Mouse (Mus musculus) neural tube, embryonic 13.5 days (tissue): ENCODE data around the gene Cdsn. TPM values are rescaled to one million over a fixed set of nuclear protein-coding genes. Genes with fewer than 3 reads are reported as not detected.

ENCODE experiments used
- ATAC-seq: fragments of 200-750 bp; cut with Nextera tagmentation; 2 replicates; pipeline ENCODE4 v1.8.0; 2017; ENCODE audit warnings: low read depth, mild to moderate bottlenecking, moderate TSS enrichment, moderate library complexity
- H3K27ac ChIP-seq: fragments of 300-500 bp; sonication (generic); replicated peaks from 2 replicates; pipeline ENCODE4 v1.5.1; 2015; ENCODE audit warnings: moderate library complexity, mild to moderate bottlenecking, inconsistent platforms
- H3K27me3 ChIP-seq: fragments of 300-500 bp; sonication (generic); 2 replicates; pipeline ENCODE4 v1.6.1; 2015; ENCODE audit warnings: mild to moderate bottlenecking, inconsistent platforms
- H3K36me3 ChIP-seq: fragments of 300-500 bp; sonication (generic); 2 replicates; pipeline ENCODE4 v1.6.1; 2015; ENCODE audit warnings: mild to moderate bottlenecking, inconsistent platforms
- H3K4me1 ChIP-seq: fragments of 300-500 bp; sonication (generic); replicated peaks from 2 replicates; pipeline ENCODE4 v1.6.1; 2015; ENCODE audit warnings: inconsistent platforms
- H3K4me2 ChIP-seq: fragments of 300-500 bp; sonication (generic); 2 replicates; pipeline ENCODE4 v1.6.1; 2015; ENCODE audit warnings: inconsistent platforms, mild to moderate bottlenecking, moderate library complexity
- H3K4me3 ChIP-seq: fragments of 300-500 bp; sonication (generic); 2 replicates; pipeline ENCODE4 v1.5.1; 2015; ENCODE audit warnings: mild to moderate bottlenecking, inconsistent platforms
- H3K9ac ChIP-seq: fragments of 300-500 bp; sonication (generic); 2 replicates; pipeline ENCODE4 v1.6.1; 2015; ENCODE audit warnings: moderate library complexity, mild to moderate bottlenecking, inconsistent platforms
- H3K9me3 ChIP-seq: fragments of 300-500 bp; sonication (generic); 2 replicates; pipeline ENCODE4 v1.6.1; 2016; ENCODE audit warnings: inconsistent platforms
- WGBS: fragments of 180-500 bp; shearing (Covaris S2); methylation state at CpG from one replicate; pipeline ENCODE4 v1.1.7; 2015; 5-methylcytosine and 5-hydroxymethylcytosine counted together
- polyA plus RNA-seq: library from polyadenylated mRNA; unstranded; fragments of >200 nt; fragmentation: Nextera tagmentation; extraction: Ambion mirVana; gene quantifications from 2 replicates; pipeline ENCODE4 v1.2.1, GENCODE M21; 2015

Gene Cdsn
- polyA plus RNA-seq, 1 experiment from 2014 or later, result not detected

DNA sequence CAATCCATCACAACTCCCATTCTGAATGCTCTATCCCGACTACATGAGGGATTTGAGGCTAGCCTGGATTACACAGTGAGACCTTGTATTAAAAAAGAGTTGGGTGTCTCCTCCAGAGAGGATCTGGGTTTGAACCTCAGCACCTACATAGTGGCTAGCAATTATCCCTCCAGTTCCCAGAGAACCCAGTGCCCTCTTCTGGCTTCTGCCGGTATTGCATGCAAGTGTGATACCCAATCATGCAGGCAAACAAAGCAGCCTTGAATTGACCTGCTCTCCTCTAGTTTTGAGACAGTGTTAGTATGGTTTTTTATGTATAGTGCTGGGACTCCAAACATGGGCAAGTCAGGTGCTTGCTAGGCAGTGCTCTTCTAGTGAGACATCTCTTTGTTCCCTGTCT lies 38.0 kb upstream of the Cdsn start:
- Histone ChIP-seq H3K4me1 (peaks cover 31% of the 10 kb centered on the region), H3K27me3 (peaks cover 8% of the 10 kb centered on the region; the same call in 1 of the 2 replicates)
- no peak for ATAC-seq

DNA sequence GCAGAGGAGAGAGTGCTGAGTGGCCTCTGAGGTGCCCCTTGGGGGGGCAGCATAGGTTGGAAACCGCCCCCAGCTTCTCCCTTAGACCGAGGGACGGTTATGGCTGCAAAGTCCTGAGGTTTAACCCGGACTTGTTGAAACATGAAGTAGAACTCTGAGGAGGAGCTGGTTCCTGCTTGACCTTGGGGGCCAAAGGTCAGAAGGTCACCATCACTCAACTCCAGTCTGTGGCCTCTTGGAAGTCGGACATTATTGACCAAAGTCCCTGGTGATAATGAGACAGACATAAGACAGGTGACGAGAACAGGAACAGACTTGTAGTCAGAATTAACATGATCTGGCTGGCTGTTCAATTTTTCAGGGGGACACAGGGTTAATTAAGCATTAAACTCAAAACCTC lies 37.2 kb upstream of the Cdsn start:
- ATAC-seq, result no peak
- Histone ChIP-seq H3K4me1 (peaks cover 31% of the 10 kb centered on the region), H3K4me3 (0 out of 2 replicates have a peak overlapping the region, but pooled peaks have one; percentile 48), H3K4me2 (peak overlapping the region; percentile 71), H3K36me3 (no peaks in the 10 kb centered on the region), H3K9ac (peak overlapping the region; percentile 67; the same call in 1 of the 2 replicates), H3K27ac (no peak overlapping the region), H3K9me3 (no peaks in the 10 kb centered on the region), H3K27me3 (peaks cover 8% of the 10 kb centered on the region; the same call in 1 of the 2 replicates)
- WGBS, result 42% methylated on average over 6 of the region's 6 CpGs

More for the DNA sequence above, 38.0 kb upstream of the Cdsn start:
- Histone ChIP-seq H3K9me3 (no peaks in the 10 kb centered on the region), H3K9ac (no peak overlapping the region), H3K36me3 (no peaks in the 10 kb centered on the region), H3K27ac (no peak overlapping the region), H3K4me2 (no peak overlapping the region), H3K4me3 (no peak overlapping the region)
- 21% methylated on average over 2 of the region's 2 CpGs for WGBS

GRCm38 (mm10) chr17:35515911-35516640 lies 35.9 kb upstream of the Cdsn start:
- 7% methylated on average over 25 of the region's 25 CpGs for WGBS
- ATAC-seq, result peak; percentile 28
- Histone ChIP-seq H3K9me3 (no peaks in the 10 kb centered on the region), H3K36me3 (no peaks in the 10 kb centered on the region), H3K9ac (peak overlapping the region; percentile 67), H3K27me3 (peaks cover 8% of the 10 kb centered on the region; the same call in 1 of the 2 replicates), H3K27ac (no peak overlapping the region), H3K4me2 (peak overlapping the region; percentile 71), H3K4me1 (peaks cover 31% of the 10 kb centered on the region), H3K4me3 (peak overlapping the region; percentile 48)

DNA sequence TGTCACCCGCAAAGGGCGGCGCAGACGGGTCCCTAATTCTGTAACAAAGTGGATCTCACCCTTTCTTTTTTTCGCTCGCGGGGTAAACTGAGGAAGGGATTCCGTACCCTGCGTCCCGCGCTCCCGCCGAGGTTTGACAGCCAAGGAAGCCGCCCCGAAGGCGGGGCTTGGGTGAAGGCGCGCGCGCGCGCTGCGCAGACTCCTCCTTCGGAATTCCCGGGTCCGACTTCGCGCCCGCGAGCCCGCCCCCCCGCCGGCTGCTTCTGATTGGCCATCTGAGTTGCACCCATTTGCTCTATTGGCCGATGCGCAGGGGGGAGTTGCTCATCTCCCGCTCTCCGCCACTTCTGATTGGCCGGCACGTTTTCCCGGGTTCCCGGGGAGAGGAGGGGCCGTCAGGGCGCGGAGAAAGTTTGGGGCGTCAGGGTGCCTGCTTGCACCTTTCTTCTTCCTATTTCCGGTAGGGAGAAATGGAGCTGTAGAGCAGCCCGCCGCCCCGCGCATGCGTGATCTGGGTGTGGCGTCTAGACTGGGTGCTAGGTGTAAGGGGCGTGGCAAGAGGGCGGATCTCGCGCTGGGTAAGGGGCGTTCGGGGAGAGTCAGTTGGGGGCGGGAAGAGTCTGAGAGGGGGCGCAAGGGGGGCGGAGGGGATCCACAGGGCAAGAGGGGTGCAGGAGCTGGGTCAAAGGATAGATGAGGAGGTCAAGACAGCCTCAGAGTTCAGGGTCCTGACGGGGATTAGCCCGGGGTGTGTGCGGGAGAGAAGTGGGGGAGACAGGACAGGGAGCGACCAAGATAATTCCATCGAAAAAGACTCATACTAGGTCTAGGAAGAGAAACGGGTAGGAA lies 35.1 kb upstream of the Cdsn start, which contains the start of the genes Tcf19 and Cchcr1:
Tcf19 (minus strand) TSS at position 173 of the 849 bp plus-strand sequence.
Cchcr1 (plus strand) TSS at position 449 of the 849 bp plus-strand sequence.
- under 1% methylated on average over 67 of the region's 67 CpGs for WGBS
- no peaks in the 10 kb centered on the region for H3K9me3 ChIP-seq
- ATAC-seq, result peak; percentile 95
- H3K4me1 ChIP-seq, result peaks cover 31% of the 10 kb centered on the region
- peak within 1 kb of the TSS; percentile 71 for H3K4me2 ChIP-seq
- H3K4me3 ChIP-seq, result peak within 1 kb of the TSS; percentile 48
- peaks cover 8% of the 10 kb centered on the region; the same call in 1 of the 2 replicates for H3K27me3 ChIP-seq
- no peaks in the 10 kb centered on the region for H3K36me3 ChIP-seq
- peak within 1 kb of the TSS; percentile 67 for H3K9ac ChIP-seq
- no peak within 1 kb of the TSS for H3K27ac ChIP-seq

GRCm38 (mm10) chr17:35517526-35517925 lies 34.4 kb upstream of the Cdsn start:
- H3K9me3 ChIP-seq, result no peaks in the 10 kb centered on the region
- no peak overlapping the region for H3K27ac ChIP-seq
- H3K4me1 ChIP-seq, result peaks cover 31% of the 10 kb centered on the region
- peak overlapping the region; percentile 48 for H3K4me3 ChIP-seq
- H3K4me2 ChIP-seq, result peak overlapping the region; percentile 71
- peaks cover 8% of the 10 kb centered on the region; the same call in 1 of the 2 replicates for H3K27me3 ChIP-seq
- peak overlapping the region; percentile 58 for H3K9ac ChIP-seq
- no peak for ATAC-seq
- no peaks in the 10 kb centered on the region for H3K36me3 ChIP-seq
- 9% methylated on average over 12 of the region's 12 CpGs for WGBS

DNA sequence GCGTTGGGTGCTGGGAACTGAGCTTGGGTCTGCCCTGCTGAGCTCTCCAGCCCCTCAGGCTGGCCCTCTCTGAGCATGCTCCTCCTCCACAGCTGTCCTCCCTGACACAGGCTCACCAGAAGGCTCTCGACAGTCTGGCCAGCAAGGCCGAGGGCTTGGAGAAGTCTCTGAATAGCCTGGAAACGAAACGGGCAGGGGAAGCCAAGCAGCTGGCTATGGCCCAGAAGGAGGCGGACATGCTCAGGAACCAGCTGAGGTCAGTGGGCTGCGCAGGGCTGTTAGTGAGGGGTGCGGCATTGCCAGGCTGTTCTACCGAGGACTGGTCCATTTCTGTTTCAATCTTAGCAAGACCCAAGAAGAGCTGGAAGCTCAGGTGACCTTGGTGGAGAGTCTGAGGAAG lies 27.6 kb upstream of the Cdsn start:
- no peak for ATAC-seq
- Histone ChIP-seq H3K9ac (no peak overlapping the region), H3K36me3 (peaks cover 24% of the 10 kb centered on the region; the same call in 1 of the 2 replicates), H3K27ac (no peak overlapping the region), H3K4me2 (no peak overlapping the region), H3K4me1 (no peaks in the 10 kb centered on the region), H3K27me3 (no peaks in the 10 kb centered on the region), H3K4me3 (no peak overlapping the region), H3K9me3 (no peaks in the 10 kb centered on the region)
- 87% methylated on average over 9 of the region's 9 CpGs for WGBS

DNA sequence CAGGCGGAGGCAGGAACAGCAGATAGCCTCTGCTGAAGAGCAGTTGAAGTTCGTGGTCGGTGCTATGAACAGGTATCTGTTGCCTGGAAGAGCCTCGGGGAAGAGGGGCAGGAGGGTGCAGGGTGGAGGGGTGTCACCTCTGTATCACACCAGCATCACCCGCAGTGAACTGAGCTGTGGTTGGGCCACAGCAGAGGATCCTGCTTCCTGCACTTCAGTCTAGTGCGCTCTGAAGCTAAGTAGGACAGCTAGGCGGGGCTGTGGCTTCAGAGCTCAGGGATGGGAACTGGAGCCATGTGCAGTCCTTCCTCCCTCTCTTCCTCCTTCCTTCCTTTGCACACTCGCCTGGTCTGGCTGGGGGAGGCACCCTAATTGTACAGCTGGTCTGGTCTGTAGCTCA lies 25.3 kb upstream of the Cdsn start:
- Histone ChIP-seq H3K4me1 (peaks cover 9% of the 10 kb centered on the region; the same call in 1 of the 2 replicates), H3K4me2 (no peak overlapping the region), H3K9me3 (no peaks in the 10 kb centered on the region), H3K9ac (no peak overlapping the region), H3K27me3 (no peaks in the 10 kb centered on the region), H3K4me3 (no peak overlapping the region), H3K27ac (no peak overlapping the region), H3K36me3 (peaks cover 24% of the 10 kb centered on the region; the same call in 1 of the 2 replicates)
- no peak for ATAC-seq
- 83% methylated on average over 8 of the region's 8 CpGs for WGBS

- H3K4me3 ChIP-seq, result no peak overlapping the region
- no peaks in the 10 kb centered on the region for H3K27me3 ChIP-seq
- WGBS, result 14% methylated on average over 3 of the region's 3 CpGs
- H3K9ac ChIP-seq, result no peak overlapping the region
- H3K36me3 ChIP-seq, result peaks cover 8% of the 10 kb centered on the region; the same call in 1 of the 2 replicates
- no peak overlapping the region for H3K4me2 ChIP-seq
- no peak for ATAC-seq
- H3K9me3 ChIP-seq, result no peaks in the 10 kb centered on the region
- H3K4me1 ChIP-seq, result peaks cover 9% of the 10 kb centered on the region; the same call in 1 of the 2 replicates
- H3K27ac ChIP-seq, result no peak overlapping the region
Measured at GRCm38 (mm10) chr17:35532360-35532759, 19.6 kb upstream of the Cdsn start.

- H3K9ac ChIP-seq, result no peak within 1 kb of the TSS
- no peak within 1 kb of the TSS for H3K4me3 ChIP-seq
- H3K27ac ChIP-seq, result no peak within 1 kb of the TSS
- ATAC-seq, result no peak
- peaks cover 9% of the 10 kb centered on the region; the same call in 1 of the 2 replicates for H3K4me1 ChIP-seq
- WGBS, result 47% methylated on average over 7 of the region's 7 CpGs
- H3K36me3 ChIP-seq, result peaks cover 8% of the 10 kb centered on the region; the same call in 1 of the 2 replicates
- no peaks in the 10 kb centered on the region for H3K9me3 ChIP-seq
- no peak within 1 kb of the TSS for H3K4me2 ChIP-seq
- H3K27me3 ChIP-seq, result no peaks in the 10 kb centered on the region
Measured at GRCm38 (mm10) chr17:35532901-35533300, 19.0 kb upstream of the Cdsn start, which contains the start of gene Psors1c2. TSS of gene Psors1c2 (plus strand) at chr17:35533201.

- Histone ChIP-seq H3K27me3 (no peaks in the 10 kb centered on the region), H3K36me3 (no peaks in the 10 kb centered on the region), H3K9me3 (no peaks in the 10 kb centered on the region), H3K9ac (no peak overlapping the region), H3K4me2 (no peak overlapping the region), H3K4me1 (peaks cover 9% of the 10 kb centered on the region; the same call in 1 of the 2 replicates), H3K4me3 (no peak overlapping the region), H3K27ac (no peak overlapping the region)
- ATAC-seq, result peak; percentile 62
- 17% methylated on average over 6 of the region's 6 CpGs for WGBS
Measured at GRCm38 (mm10) chr17:35534343-35534742, 17.6 kb upstream of the Cdsn start.

DNA sequence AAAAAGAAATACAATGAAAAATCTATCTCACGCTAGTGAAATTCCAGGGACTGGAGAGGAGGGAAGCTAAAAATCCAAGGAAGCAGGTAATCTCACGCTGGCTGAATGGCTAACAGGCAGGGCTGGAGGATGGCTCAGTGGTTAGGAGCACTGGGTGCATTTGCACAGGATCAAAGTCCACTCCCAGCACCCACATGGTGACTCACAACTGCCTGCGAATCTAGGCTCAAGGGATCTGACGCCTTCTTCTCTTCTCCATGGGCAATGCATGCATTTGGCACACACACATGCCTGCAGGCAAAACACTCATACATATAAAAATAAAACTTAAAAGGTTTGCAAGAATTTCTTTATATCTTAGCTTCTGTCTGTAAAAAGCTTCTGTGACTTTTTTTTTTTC lies 14.5 kb upstream of the Cdsn start:
- H3K27me3 ChIP-seq, result no peaks in the 10 kb centered on the region
- no peak for ATAC-seq
- no peak overlapping the region for H3K27ac ChIP-seq
- H3K36me3 ChIP-seq, result no peaks in the 10 kb centered on the region
- H3K4me1 ChIP-seq, result no peaks in the 10 kb centered on the region
- 90% methylated on average over 4 of the region's 4 CpGs for WGBS
- H3K4me2 ChIP-seq, result no peak overlapping the region
- H3K4me3 ChIP-seq, result no peak overlapping the region
- H3K9me3 ChIP-seq, result no peaks in the 10 kb centered on the region
- no peak overlapping the region for H3K9ac ChIP-seq

- peaks cover 7% of the 10 kb centered on the region for H3K4me1 ChIP-seq
- 88% methylated on average over 1 of the region's 1 CpGs for WGBS
- no peak overlapping the region for H3K4me2 ChIP-seq
- H3K36me3 ChIP-seq, result no peaks in the 10 kb centered on the region
- H3K9ac ChIP-seq, result no peak overlapping the region
- H3K27me3 ChIP-seq, result no peaks in the 10 kb centered on the region
- no peaks in the 10 kb centered on the region for H3K9me3 ChIP-seq
- H3K27ac ChIP-seq, result no peak overlapping the region
- no peak for ATAC-seq
- no peak overlapping the region for H3K4me3 ChIP-seq
Measured at GRCm38 (mm10) chr17:35538476-35538875, 13.5 kb upstream of the Cdsn start.
